Mouse (Mus musculus) liver (tissue): ENCODE data around the gene Olfr1202.

Experiments used
- DNase-seq: peaks from one replicate; pipeline ENCODE4 v3.0.0-alpha.2; 2020; ENCODE audit warnings: mixed read lengths

Olfr1202 gene

GRCm38 (mm10) chr2:88814196-88814595 is at the start of gene Olfr1202:
TSS of gene Olfr1202 (plus strand) at chr2:88814496.
- DNase-seq, result no peak

GRCm38 (mm10) chr2:88770388-88770787 is 43.9 kb upstream of the Olfr1202 start, which contains the start of gene Olfr1200:
TSS of gene Olfr1200 (minus strand) at chr2:88770488.
- no peak for DNase-seq

GRCm38 (mm10) chr2:88792736-88793135 is 21.6 kb upstream of the Olfr1202 start, which contains the start of gene Olfr1201:
TSS of gene Olfr1201 (plus strand) at chr2:88793036.
- DNase-seq, result no peak

- no peak for DNase-seq
Observed at GRCm38 (mm10) chr2:88829437-88829836, 15.1 kb downstream of the Olfr1202 start, which contains the start of gene Olfr1205. TSS of gene Olfr1205 (plus strand) at chr2:88829737.

- DNase-seq, result no peak
Observed at GRCm38 (mm10) chr2:88838477-88838876, 24.2 kb downstream of the Olfr1202 start.

- DNase-seq, result no peak
Observed at GRCm38 (mm10) chr2:88848992-88849391, 34.7 kb downstream of the Olfr1202 start, which contains the start of gene Olfr1204. TSS of gene Olfr1204 (plus strand) at chr2:88849292.

GRCm38 (mm10) chr2:88862931-88863330 is 48.6 kb downstream of the Olfr1202 start, which contains the start of gene Olfr1206:
TSS of gene Olfr1206 (plus strand) at chr2:88863231.
- DNase-seq, result no peak
